Mouse (Mus musculus): ENCODE measurements around the gene Oasl1. TPM values are rescaled to one million over a fixed set of nuclear protein-coding genes. Genes with fewer than 3 reads are reported as not detected.

Gene Oasl1
- polyA plus RNA-seq, 1 experiment from 2014 or later: 1.3 TPM

DNA sequence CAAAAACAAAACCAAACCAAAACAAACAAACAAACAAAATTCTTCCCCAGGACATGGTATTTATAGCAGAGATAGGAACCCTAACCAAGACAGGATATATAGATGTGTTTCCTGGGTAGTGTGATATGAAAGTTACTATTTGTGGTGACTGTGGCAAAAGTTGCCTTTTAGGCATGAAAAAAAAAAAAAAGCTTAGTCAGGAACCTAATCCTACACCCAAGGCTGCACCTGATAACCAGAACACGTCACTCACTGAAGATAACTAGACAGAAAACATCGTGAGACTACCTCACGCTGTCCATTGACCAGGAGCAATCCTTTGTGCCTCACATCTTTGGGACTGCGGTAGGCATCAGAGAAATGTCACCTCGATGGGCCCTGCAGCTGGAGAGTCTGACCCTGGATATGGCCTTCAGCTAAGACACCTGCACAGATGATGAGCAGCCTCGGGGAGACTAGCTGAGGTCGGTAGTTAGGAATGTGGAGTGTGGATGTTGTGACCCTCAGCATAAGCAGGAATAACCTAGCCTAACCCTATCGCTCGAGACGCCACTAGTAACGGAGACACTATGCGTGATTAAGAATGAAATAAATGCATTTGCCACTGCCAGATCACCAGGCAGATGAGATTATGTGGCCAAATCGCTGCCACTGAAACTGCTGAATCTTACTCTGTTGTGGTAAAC lies 26.2 kb upstream of the Oasl1 start, which contains the start of gene Oasl2:
Gene Oasl2 (plus strand): TSS at position 249 of the 686 bp plus-strand sequence.
- H3K36me3 ChIP-seq (ENCODE audit: control insufficient read depth, insufficient read depth, low read length): no peaks in the 10 kb centered on the region
- H3K9ac ChIP-seq (ENCODE audit: low read depth, low read length): peak within 1 kb of the TSS; percentile 52
- H3K27me3 ChIP-seq (replicated peaks; ENCODE audit: control insufficient read depth, insufficient read depth, low read length): no peaks in the 10 kb centered on the region
- 59% methylated on average over 13 of the region's 13 CpGs for WGBS
- H3K9me3 ChIP-seq (ENCODE audit: control insufficient read depth, low read length): no peaks in the 10 kb centered on the region
- H3K4me2 ChIP-seq (ENCODE audit: low read depth, low read length): peak within 1 kb of the TSS; percentile 48
- no peak for ATAC-seq
- peak within 1 kb of the TSS; percentile 37 for H3K4me3 ChIP-seq (ENCODE audit: low read length)
- no peak within 1 kb of the TSS for H3K27ac ChIP-seq (ENCODE audit: low read length)
- H3K4me1 ChIP-seq (ENCODE audit: control insufficient read depth, insufficient read depth, low read length): peaks cover 7% of the 10 kb centered on the region; the same call in 1 of the 2 replicates

DNA sequence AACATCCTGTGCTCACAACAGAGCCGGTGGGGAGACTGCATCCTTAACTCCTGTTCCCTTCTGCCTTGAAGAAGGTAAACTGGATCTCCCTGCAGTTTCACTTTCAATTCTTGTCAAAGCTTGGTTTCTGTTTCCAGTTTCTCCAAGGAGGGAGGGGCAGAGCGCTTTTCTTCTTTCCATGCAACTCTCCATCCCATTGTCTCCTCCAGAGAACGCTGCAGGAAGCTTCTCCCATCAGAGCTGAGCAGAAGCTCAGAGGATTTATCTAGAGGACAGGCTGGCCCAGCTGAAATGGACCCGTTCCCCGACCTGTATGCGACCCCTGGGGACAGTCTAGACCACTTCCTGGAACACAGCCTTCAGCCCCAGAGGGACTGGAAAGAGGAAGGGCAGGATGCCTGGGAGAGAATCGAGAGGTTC lies 25.7 kb upstream of the Oasl1 start:
- Histone ChIP-seq H3K4me1 (ENCODE audit: control insufficient read depth, insufficient read depth, low read length) (peaks cover 7% of the 10 kb centered on the region; the same call in 1 of the 2 replicates), H3K4me3 (ENCODE audit: low read length) (peak overlapping the region; percentile 37), H3K9ac (ENCODE audit: low read depth, low read length) (peak overlapping the region; percentile 52), H3K27ac (ENCODE audit: low read length) (no peak overlapping the region), H3K36me3 (ENCODE audit: control insufficient read depth, insufficient read depth, low read length) (no peaks in the 10 kb centered on the region), H3K9me3 (ENCODE audit: control insufficient read depth, low read length) (no peaks in the 10 kb centered on the region), H3K4me2 (ENCODE audit: low read depth, low read length) (peak overlapping the region; percentile 48), H3K27me3 (replicated peaks; ENCODE audit: control insufficient read depth, insufficient read depth, low read length) (no peaks in the 10 kb centered on the region)
- ATAC-seq: peak; percentile 62; the same call in 1 of the 2 replicates
- 12% methylated on average over 7 of the region's 7 CpGs for WGBS

DNA sequence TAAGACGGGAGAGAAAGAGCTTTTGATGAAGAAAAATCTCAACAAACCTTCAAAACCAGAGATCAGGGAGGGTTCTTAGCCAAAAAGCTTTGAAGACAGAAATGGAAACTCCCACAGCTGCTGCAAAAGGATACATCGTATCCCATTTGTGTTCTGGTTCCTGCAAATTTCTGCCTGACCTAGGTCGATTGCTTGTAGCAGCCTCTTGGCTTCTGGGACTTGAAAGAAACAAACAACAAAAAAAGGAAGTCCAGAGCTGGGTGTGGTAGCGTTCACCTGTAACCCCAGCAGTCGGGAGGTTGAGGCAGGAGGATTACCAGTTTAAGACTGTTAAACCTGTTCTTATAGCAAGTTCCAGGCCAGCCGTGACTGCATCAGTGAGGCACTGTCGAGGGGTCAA lies 24.2 kb upstream of the Oasl1 start:
- H3K27me3 ChIP-seq (replicated peaks; ENCODE audit: control insufficient read depth, insufficient read depth, low read length): no peaks in the 10 kb centered on the region
- no peak overlapping the region for H3K4me2 ChIP-seq (ENCODE audit: low read depth, low read length)
- no peak overlapping the region for H3K9ac ChIP-seq (ENCODE audit: low read depth, low read length)
- 70% methylated on average over 7 of the region's 7 CpGs for WGBS
- no peak overlapping the region for H3K27ac ChIP-seq (ENCODE audit: low read length)
- H3K4me3 ChIP-seq (ENCODE audit: low read length): no peak overlapping the region
- H3K4me1 ChIP-seq (ENCODE audit: control insufficient read depth, insufficient read depth, low read length): peaks cover 7% of the 10 kb centered on the region; the same call in 1 of the 2 replicates
- ATAC-seq: no peak
- no peaks in the 10 kb centered on the region for H3K9me3 ChIP-seq (ENCODE audit: control insufficient read depth, low read length)
- H3K36me3 ChIP-seq (ENCODE audit: control insufficient read depth, insufficient read depth, low read length): no peaks in the 10 kb centered on the region

DNA sequence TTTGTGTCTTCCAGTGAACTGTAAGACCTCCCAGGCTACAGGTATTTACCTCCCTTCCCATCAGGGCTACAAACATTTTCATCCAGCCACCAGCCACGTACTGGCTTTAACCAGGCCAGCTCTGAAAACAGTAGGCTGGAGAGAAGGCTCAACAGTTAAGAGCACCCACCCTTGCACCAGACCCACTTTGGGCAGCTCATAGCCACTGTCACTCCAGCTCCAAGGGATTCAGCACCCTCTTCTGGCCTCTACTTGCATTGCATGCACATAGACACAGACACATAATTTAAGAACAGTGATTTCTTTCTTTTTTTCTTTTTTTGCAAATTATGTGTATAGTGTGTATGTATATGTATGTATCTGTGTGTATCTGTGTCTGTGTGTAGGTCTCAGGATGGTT lies 20.6 kb upstream of the Oasl1 start:
- no peak for ATAC-seq
- WGBS: 39% methylated on average over 1 of the region's 1 CpGs
- no peaks in the 10 kb centered on the region for H3K36me3 ChIP-seq (ENCODE audit: control insufficient read depth, insufficient read depth, low read length)

DNA sequence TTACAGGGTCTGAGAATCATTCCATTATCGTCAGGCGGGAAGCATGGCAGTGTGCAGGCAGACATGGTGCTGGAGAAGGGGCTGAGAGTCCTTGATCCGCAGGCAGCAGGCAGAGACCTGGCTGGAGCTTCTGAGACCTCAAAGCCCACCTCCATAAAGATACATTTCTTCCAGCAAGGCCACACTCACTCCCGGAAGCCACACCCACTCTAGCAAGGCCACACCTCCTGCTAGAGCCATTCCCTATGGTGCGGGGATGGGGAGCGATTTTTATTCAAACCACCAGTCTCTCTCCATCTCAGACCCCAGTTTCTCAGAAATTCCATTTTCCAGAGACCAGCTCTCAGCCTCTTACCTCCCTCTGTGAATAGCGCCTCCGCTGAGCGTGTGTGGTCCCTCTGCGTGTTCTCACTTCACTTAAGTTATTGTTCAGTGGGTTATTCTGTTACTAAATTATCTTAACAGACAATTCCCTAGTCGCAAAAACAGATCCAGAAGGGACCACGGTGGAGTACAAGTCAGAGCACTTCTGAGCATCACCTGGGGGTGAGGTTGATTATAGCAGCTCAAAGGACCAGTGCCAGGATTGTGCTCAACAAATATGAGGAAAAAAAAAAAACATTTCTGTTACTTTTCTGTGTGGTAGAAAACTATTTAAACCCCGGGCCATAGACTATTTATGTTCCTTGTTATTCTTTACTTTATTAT lies 14.3 kb upstream of the Oasl1 start:
- WGBS: 51% methylated on average over 13 of the region's 13 CpGs
- peaks cover 6% of the 10 kb centered on the region for H3K9me3 ChIP-seq (ENCODE audit: control insufficient read depth, low read length)
- ATAC-seq: no peak
- H3K4me2 ChIP-seq (ENCODE audit: low read depth, low read length): no peak overlapping the region
- no peak overlapping the region for H3K9ac ChIP-seq (ENCODE audit: low read depth, low read length)
- H3K4me3 ChIP-seq (ENCODE audit: low read length): no peak overlapping the region
- H3K27ac ChIP-seq (ENCODE audit: low read length): no peak overlapping the region
- no peaks in the 10 kb centered on the region for H3K36me3 ChIP-seq (ENCODE audit: control insufficient read depth, insufficient read depth, low read length)
- no peaks in the 10 kb centered on the region for H3K27me3 ChIP-seq (replicated peaks; ENCODE audit: control insufficient read depth, insufficient read depth, low read length)
- H3K4me1 ChIP-seq (ENCODE audit: control insufficient read depth, insufficient read depth, low read length): peaks cover 2% of the 10 kb centered on the region; the same call in 1 of the 2 replicates

More for the DNA sequence above, 20.6 kb upstream of the Oasl1 start:
- no peak overlapping the region for H3K27ac ChIP-seq (ENCODE audit: low read length)
- no peak overlapping the region for H3K4me2 ChIP-seq (ENCODE audit: low read depth, low read length)
- peaks cover 5% of the 10 kb centered on the region; the same call in 1 of the 2 replicates for H3K4me1 ChIP-seq (ENCODE audit: control insufficient read depth, insufficient read depth, low read length)
- H3K9me3 ChIP-seq (ENCODE audit: control insufficient read depth, low read length): peaks cover 6% of the 10 kb centered on the region
- no peaks in the 10 kb centered on the region for H3K27me3 ChIP-seq (replicated peaks; ENCODE audit: control insufficient read depth, insufficient read depth, low read length)
- no peak overlapping the region for H3K9ac ChIP-seq (ENCODE audit: low read depth, low read length)
- H3K4me3 ChIP-seq (ENCODE audit: low read length): no peak overlapping the region

DNA sequence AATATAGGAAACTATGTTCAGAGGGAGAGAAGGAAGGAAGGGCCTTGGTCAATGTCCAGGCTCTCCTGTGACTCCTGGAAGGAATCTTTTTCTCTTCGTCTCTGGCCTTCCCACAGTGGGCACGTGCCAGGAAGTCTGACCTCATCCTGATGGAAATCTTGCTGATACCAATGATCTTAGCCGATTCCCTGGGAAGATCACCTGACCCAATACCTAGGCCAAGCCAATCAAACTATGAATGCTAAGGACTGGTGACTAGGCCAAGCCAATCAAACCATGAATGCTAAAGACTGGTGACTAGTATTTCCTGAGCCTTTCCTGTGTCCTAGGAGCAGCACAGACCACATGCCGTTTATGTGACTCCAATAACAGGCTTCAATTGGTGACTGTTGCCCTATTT lies 9.4 kb upstream of the Oasl1 start:
- WGBS: 71% methylated on average over 4 of the region's 4 CpGs
- Histone ChIP-seq H3K27me3 (replicated peaks; ENCODE audit: control insufficient read depth, insufficient read depth, low read length) (no peaks in the 10 kb centered on the region), H3K36me3 (ENCODE audit: control insufficient read depth, insufficient read depth, low read length) (no peaks in the 10 kb centered on the region), H3K4me1 (ENCODE audit: control insufficient read depth, insufficient read depth, low read length) (no peaks in the 10 kb centered on the region), H3K4me3 (ENCODE audit: low read length) (no peak overlapping the region), H3K9me3 (ENCODE audit: control insufficient read depth, low read length) (no peaks in the 10 kb centered on the region), H3K27ac (ENCODE audit: low read length) (no peak overlapping the region), H3K9ac (ENCODE audit: low read depth, low read length) (no peak overlapping the region), H3K4me2 (ENCODE audit: low read depth, low read length) (no peak overlapping the region)
- no peak for ATAC-seq

DNA sequence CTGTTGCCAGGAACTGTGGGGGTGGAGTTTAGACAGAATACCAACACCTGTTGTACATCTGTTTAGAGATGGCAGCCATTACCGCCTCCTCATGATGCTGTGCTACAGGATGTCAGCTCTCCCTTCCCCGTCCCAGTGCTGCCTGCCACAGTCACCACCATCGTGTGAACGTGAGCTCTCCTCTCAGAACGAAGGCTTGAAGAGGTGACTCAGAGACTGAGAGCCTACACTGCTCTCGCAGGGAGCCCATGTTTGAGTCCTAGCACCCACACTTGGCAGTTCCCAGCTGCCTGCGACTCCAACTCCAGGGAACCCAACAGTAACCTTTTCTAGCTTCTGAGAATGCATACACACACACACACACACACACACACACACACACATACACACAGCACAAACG lies 8.2 kb upstream of the Oasl1 start:
- WGBS: 66% methylated on average over 8 of the region's 8 CpGs
- Histone ChIP-seq H3K4me1 (ENCODE audit: control insufficient read depth, insufficient read depth, low read length) (no peaks in the 10 kb centered on the region), H3K27ac (ENCODE audit: low read length) (no peak overlapping the region), H3K9ac (ENCODE audit: low read depth, low read length) (no peak overlapping the region), H3K4me2 (ENCODE audit: low read depth, low read length) (no peak overlapping the region), H3K4me3 (ENCODE audit: low read length) (no peak overlapping the region), H3K36me3 (ENCODE audit: control insufficient read depth, insufficient read depth, low read length) (no peaks in the 10 kb centered on the region), H3K27me3 (replicated peaks; ENCODE audit: control insufficient read depth, insufficient read depth, low read length) (no peaks in the 10 kb centered on the region), H3K9me3 (ENCODE audit: control insufficient read depth, low read length) (no peaks in the 10 kb centered on the region)
- ATAC-seq: no peak

DNA sequence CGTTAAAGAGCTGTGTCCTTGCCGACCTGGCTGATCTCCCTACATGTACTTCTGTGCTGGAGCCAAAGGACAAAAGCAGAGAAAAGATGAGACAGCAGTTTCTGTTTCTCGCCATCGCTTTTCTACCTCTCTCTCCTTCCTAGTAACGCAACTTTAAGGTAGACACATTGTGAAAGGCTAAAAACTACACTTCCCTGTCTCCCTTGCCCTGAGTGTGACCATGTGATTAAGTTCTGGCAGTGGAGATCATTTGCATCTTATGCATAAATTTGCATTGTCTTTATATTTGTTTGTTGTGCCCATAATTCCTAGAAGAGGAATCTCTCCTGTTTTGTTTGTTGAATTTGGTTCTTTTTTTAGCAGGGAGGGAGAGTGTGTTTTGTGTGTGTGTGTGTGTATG lies 7.2 kb upstream of the Oasl1 start:
- Histone ChIP-seq H3K4me1 (ENCODE audit: control insufficient read depth, insufficient read depth, low read length) (no peaks in the 10 kb centered on the region), H3K9me3 (ENCODE audit: control insufficient read depth, low read length) (no peaks in the 10 kb centered on the region), H3K27ac (ENCODE audit: low read length) (no peak overlapping the region), H3K4me3 (ENCODE audit: low read length) (no peak overlapping the region), H3K27me3 (replicated peaks; ENCODE audit: control insufficient read depth, insufficient read depth, low read length) (no peaks in the 10 kb centered on the region), H3K4me2 (ENCODE audit: low read depth, low read length) (no peak overlapping the region), H3K36me3 (ENCODE audit: control insufficient read depth, insufficient read depth, low read length) (no peaks in the 10 kb centered on the region), H3K9ac (ENCODE audit: low read depth, low read length) (no peak overlapping the region)
- no peak for ATAC-seq
- WGBS: 73% methylated on average over 5 of the region's 5 CpGs

DNA sequence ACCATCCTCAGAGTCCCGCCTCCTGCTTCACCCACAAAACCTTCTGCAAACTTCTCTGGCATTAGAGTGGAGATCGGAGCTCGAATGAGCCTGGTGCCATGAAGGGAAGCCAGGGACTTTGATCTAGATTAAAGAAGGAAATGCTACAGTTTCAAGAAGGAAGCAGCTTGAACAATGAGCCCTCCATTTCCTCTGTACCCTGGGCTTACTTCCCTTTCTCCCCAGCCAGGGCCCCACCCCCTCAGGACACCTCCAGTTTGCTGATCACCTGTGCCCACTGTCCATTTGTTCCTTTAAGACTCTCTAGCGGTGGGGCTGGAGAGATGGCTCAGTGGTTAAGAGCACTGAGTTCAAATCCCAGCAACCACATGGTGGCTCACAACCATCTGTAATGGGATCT lies 6.3 kb upstream of the Oasl1 start:
- Histone ChIP-seq H3K27ac (ENCODE audit: low read length) (no peak overlapping the region), H3K36me3 (ENCODE audit: control insufficient read depth, insufficient read depth, low read length) (no peaks in the 10 kb centered on the region), H3K9ac (ENCODE audit: low read depth, low read length) (no peak overlapping the region), H3K4me2 (ENCODE audit: low read depth, low read length) (no peak overlapping the region), H3K27me3 (replicated peaks; ENCODE audit: control insufficient read depth, insufficient read depth, low read length) (no peaks in the 10 kb centered on the region), H3K4me1 (ENCODE audit: control insufficient read depth, insufficient read depth, low read length) (0 out of 2 replicates have a peak, but pooled peaks cover under 1% of the 10 kb centered on the region), H3K9me3 (ENCODE audit: control insufficient read depth, low read length) (no peaks in the 10 kb centered on the region), H3K4me3 (ENCODE audit: low read length) (no peak overlapping the region)
- no peak for ATAC-seq
- WGBS: 91% methylated on average over 4 of the region's 4 CpGs

Measured in intestine, embryonic 16.5 days (tissue).